Mouse (Mus musculus): Measurements from ENCODE around the gene Zfp146. TPM values are rescaled to one million over a fixed set of nuclear protein-coding genes. Genes with fewer than 3 reads are reported as not detected.

Gene Zfp146
- 15.8 and 17.8 TPM in 2 replicates for polyA plus RNA-seq (2012; rRNA removed)

DNA sequence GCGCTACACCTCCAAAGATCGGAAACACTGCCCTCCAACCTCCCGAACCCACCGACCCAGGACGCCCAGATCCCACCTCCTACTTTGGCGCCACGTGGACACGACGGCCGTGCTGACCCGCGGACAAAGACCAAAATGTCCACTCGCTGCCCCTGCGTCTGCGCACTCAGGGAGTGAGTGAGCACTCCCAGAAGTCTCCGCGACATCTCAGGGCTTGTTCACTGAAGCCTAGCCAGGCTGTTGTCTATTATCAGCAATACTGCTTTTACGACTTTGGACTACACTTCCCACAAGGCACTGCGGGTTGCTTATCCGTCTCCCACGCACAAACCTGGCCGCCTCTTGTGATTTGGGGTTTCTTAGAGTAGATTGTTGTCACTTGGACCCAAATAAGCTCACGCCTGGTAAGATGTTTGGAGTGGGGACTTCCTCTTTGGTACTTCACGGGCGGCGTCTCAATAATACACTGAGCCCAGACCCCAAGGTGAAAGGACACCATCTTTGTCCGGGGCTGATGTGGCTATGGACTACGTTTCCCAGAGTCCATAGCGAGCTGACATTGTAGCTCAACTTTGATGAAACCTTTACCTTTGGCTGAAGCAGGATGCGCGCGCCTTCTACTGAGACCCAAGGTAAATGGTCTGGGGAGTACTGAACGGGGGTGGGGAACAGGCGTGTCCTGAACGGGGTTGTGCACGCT lies at the start of gene Zfp146:
Zfp146 (minus strand) TSS at position 168 of the 700 bp plus-strand sequence.

GRCm38 (mm10) chr7:30198481-30198971 lies 29.0 kb upstream of the Zfp146 start, which contains the start of gene Capns1:
Gene Capns1, minus strand, starts transcription at chr7:30198811.

DNA sequence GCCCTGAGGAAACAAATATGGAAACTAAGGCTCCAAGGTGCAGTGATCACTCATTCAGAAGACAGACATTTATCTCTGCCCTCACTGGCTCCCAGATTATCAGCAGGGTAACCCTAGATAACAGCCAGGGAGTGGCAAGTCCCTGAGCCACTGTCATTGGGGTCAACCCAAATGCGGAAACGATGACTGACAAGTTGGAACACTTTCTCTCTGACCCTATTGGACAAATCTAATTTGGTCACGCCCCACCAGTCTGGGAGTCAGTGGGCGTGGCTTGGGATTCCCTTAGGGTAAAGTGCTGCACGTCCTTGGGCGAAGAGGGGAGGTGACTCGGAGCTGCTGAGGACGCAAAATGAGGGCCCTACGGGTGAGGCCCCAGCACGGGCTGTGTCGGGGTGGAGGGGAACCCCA lies 14.3 kb upstream of the Zfp146 start, which contains the start of gene Cox7a1:
Cox7a1 (plus strand) TSS at position 266 of the 411 bp plus-strand sequence.

DNA sequence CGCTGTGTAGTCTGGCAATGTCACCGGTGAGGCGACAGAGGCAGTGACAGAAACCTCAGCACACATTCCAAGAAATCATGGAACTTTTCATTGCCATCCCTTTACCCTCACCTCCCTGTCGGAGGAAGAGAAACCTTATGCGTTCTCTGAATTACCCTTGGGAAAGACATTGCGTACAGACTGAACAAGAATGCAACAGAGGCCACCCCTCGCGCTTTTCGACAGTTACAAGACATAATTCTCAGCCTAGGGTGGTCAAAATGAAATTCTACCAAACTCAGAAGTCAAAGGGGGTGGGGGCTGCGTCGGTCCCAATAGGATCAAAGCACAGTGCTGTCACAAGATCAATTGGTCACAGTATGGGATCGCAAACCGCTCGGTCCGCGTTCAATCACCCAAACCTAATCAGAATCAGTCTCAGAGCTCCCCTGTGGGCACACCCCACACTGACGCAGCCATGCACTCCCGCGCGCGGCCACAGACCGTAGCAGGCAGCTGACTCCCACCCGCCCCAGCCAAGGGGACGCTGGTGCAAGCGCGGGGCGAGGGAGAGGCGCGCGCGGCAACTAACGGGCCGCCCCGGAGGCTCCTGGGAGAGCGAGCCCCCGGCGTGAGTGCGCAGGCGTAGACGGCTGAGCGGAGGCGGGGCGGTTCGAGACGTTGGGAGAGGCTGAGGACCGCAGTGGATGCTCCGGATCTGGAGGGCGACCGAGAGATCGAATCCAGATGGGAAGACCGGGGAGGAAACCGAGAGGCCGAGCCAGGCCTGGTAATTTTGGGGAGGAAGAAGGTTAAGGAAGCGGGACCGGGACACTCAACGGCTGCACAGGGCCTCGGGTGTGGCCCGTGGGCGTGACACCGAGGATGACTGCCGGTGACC lies 48.0 kb downstream of the Zfp146 start, which contains the start of gene Zfp382:
Zfp382 (plus strand) TSS at position 635 of the 880 bp plus-strand sequence.

Other genes starting within 250 kb of the Zfp146 start
- gene Zfp74, start 215.7 kb downstream of the Zfp146 start, polyA plus RNA-seq (2012; rRNA removed), result 6.0 and 18.7 TPM in 2 replicates
- gene Zfp568, start 185.8 kb downstream of the Zfp146 start, polyA plus RNA-seq (2012; rRNA removed), result 6.6 TPM in 2 replicates
- 3.5 TPM in 2 replicates for gene Zfp14, start 118.4 kb downstream of the Zfp146 start, polyA plus RNA-seq (2012; rRNA removed)
- gene Zfp82, start 96.8 kb downstream of the Zfp146 start, polyA plus RNA-seq (2012; rRNA removed), result 0.25 and 0.52 TPM in 2 replicates
- 0.17 TPM in 1 of 2 replicates, not detected in the other for gene Gm26920, start 79.3 kb downstream of the Zfp146 start, polyA plus RNA-seq (2012; rRNA removed)
- 1.4 and 1.5 TPM in 2 replicates for gene Zfp566, start 79.2 kb downstream of the Zfp146 start, polyA plus RNA-seq (2012; rRNA removed)
- gene Zfp260, start 75.0 kb downstream of the Zfp146 start, polyA plus RNA-seq (2012; rRNA removed), result 16.3 and 17.8 TPM in 2 replicates
- 1.4 and 1.6 TPM in 2 replicates for gene Zfp382, start 47.8 kb downstream of the Zfp146 start, polyA plus RNA-seq (2012; rRNA removed)
- gene Cox7a1, start 14.4 kb upstream of the Zfp146 start, polyA plus RNA-seq (2012; rRNA removed), result 5.5 and 7.1 TPM in 2 replicates
- 713 and 1,238 TPM in 2 replicates for gene Capns1, start 29.1 kb upstream of the Zfp146 start, polyA plus RNA-seq (2012; rRNA removed)
- gene Polr2i, start 62.2 kb upstream of the Zfp146 start, polyA plus RNA-seq (2012; rRNA removed), result 136 and 192 TPM in 2 replicates
- 61.2 and 66.3 TPM in 2 replicates for gene Tbcb, start 62.5 kb upstream of the Zfp146 start, polyA plus RNA-seq (2012; rRNA removed)
- gene Ovol3, start 66.0 kb upstream of the Zfp146 start, polyA plus RNA-seq (2012; rRNA removed), result not detected in 2 replicates
- 0.30 and 0.32 TPM in 2 replicates for gene Thap8, start 110.3 kb upstream of the Zfp146 start, polyA plus RNA-seq (2012; rRNA removed)
- 28.0 and 38.0 TPM in 2 replicates for gene Wdr62, start 110.7 kb upstream of the Zfp146 start, polyA plus RNA-seq (2012; rRNA removed)
- gene Clip3, start 122.0 kb upstream of the Zfp146 start, polyA plus RNA-seq (2012; rRNA removed), result 34.0 and 48.6 TPM in 2 replicates
- gene Alkbh6, start 139.0 kb upstream of the Zfp146 start, polyA plus RNA-seq (2012; rRNA removed), result 232 and 247 TPM in 2 replicates
- gene Syne4, start 145.1 kb upstream of the Zfp146 start, polyA plus RNA-seq (2012; rRNA removed), result 46.3 and 55.1 TPM in 2 replicates
- gene E130208F15Rik, start 152.0 kb upstream of the Zfp146 start, polyA plus RNA-seq (2012; rRNA removed), result 1.1 and 1.9 TPM in 2 replicates
- 30.7 and 44.4 TPM in 2 replicates for gene Sdhaf1, start 154.1 kb upstream of the Zfp146 start, polyA plus RNA-seq (2012; rRNA removed)
- gene Lrfn3, start 193.0 kb upstream of the Zfp146 start, polyA plus RNA-seq (2012; rRNA removed), result 32.0 and 32.3 TPM in 2 replicates
- 122 and 192 TPM in 2 replicates for gene Tyrobp, start 244.0 kb upstream of the Zfp146 start, polyA plus RNA-seq (2012; rRNA removed)

Measured in ovary, adult 2 months (tissue).